Mouse (Mus musculus): ENCODE data around the gene Tchhl1. TPM values are rescaled to one million over a fixed set of nuclear protein-coding genes. Genes with fewer than 3 reads are reported as not detected.
A peak's percentile ranks its signal among the peaks of the same experiment; 100 is the strongest.
"Not testable (repeated sequence)": the region's sequence is repeated elsewhere in the genome, so short reads cannot be mapped to it uniquely, and the experiment has no call there.

Tchhl1 gene
- polyA plus RNA-seq (2012; rRNA removed) = 0.11 and 0.32 TPM in 2 replicates

GRCm38 (mm10) chr3:93468561-93468960 lies at the start of gene Tchhl1:
TSS of gene Tchhl1 (plus strand) at chr3:93468754.
- no peak for DNase-seq (ENCODE audit: low read depth)

GRCm38 (mm10) chr3:93431673-93432072 lies 36.9 kb upstream of the Tchhl1 start:
- no peak for DNase-seq (ENCODE audit: low read depth)

- DNase-seq (ENCODE audit: low read depth) = no peak
Observed at GRCm38 (mm10) chr3:93442030-93442429, 26.5 kb upstream of the Tchhl1 start, which contains the start of gene Tchh. TSS of gene Tchh (plus strand) at chr3:93442330.

- DNase-seq (ENCODE audit: low read depth) = no peak
Observed at GRCm38 (mm10) chr3:93443501-93444101, 25.0 kb upstream of the Tchhl1 start.

GRCm38 (mm10) chr3:93444343-93445164 lies 24.0 kb upstream of the Tchhl1 start:
- DNase-seq (ENCODE audit: low read depth) = peak; percentile 9

GRCm38 (mm10) chr3:93445165-93445705 lies 23.3 kb upstream of the Tchhl1 start:
- DNase-seq (ENCODE audit: low read depth) = peak; percentile 6

- DNase-seq (ENCODE audit: low read depth) = no peak
Observed at GRCm38 (mm10) chr3:93446128-93446755, 22.3 kb upstream of the Tchhl1 start.

GRCm38 (mm10) chr3:93446756-93447137 lies 21.8 kb upstream of the Tchhl1 start:
- DNase-seq (ENCODE audit: low read depth) = not testable (repeated sequence)

- DNase-seq (ENCODE audit: low read depth) = peak; percentile 16
Observed at GRCm38 (mm10) chr3:93447138-93447841, 21.3 kb upstream of the Tchhl1 start.

GRCm38 (mm10) chr3:93466556-93466955 lies 2.0 kb upstream of the Tchhl1 start:
- no peak for DNase-seq (ENCODE audit: low read depth)

GRCm38 (mm10) chr3:93467130-93467529 lies 1.4 kb upstream of the Tchhl1 start:
- DNase-seq (ENCODE audit: low read depth) = no peak

- DNase-seq (ENCODE audit: low read depth) = no peak
Observed at GRCm38 (mm10) chr3:93469629-93470028, 1.1 kb downstream of the Tchhl1 start.

- no peak for DNase-seq (ENCODE audit: low read depth)
Observed at GRCm38 (mm10) chr3:93480053-93480452, 11.5 kb downstream of the Tchhl1 start.

GRCm38 (mm10) chr3:93481982-93482616 lies 13.5 kb downstream of the Tchhl1 start:
- DNase-seq (ENCODE audit: low read depth) = no peak

GRCm38 (mm10) chr3:93485611-93486010 lies 17.1 kb downstream of the Tchhl1 start:
- no peak for DNase-seq (ENCODE audit: low read depth)

GRCm38 (mm10) chr3:93488541-93488940 lies 20.0 kb downstream of the Tchhl1 start:
- DNase-seq (ENCODE audit: low read depth) = no peak

GRCm38 (mm10) chr3:93492176-93492575 lies 23.6 kb downstream of the Tchhl1 start:
- no peak for DNase-seq (ENCODE audit: low read depth)

- no peak for DNase-seq (ENCODE audit: low read depth)
Observed at GRCm38 (mm10) chr3:93493992-93494391, 25.4 kb downstream of the Tchhl1 start.

- DNase-seq (ENCODE audit: low read depth) = not testable (repeated sequence)
Observed at GRCm38 (mm10) chr3:93494774-93495173, 26.2 kb downstream of the Tchhl1 start.

- no peak for DNase-seq (ENCODE audit: low read depth)
Observed at GRCm38 (mm10) chr3:93497131-93497530, 28.6 kb downstream of the Tchhl1 start.

GRCm38 (mm10) chr3:93499129-93499528 lies 30.6 kb downstream of the Tchhl1 start:
- no peak for DNase-seq (ENCODE audit: low read depth)
